Mouse (Mus musculus): ENCODE measurements around the gene Invs. TPM values are rescaled to one million over a fixed set of nuclear protein-coding genes. Genes with fewer than 3 reads are reported as not detected.

Gene Invs
- polyA plus RNA-seq, 1 experiment from 2014 or later = 5.3 TPM

DNA sequence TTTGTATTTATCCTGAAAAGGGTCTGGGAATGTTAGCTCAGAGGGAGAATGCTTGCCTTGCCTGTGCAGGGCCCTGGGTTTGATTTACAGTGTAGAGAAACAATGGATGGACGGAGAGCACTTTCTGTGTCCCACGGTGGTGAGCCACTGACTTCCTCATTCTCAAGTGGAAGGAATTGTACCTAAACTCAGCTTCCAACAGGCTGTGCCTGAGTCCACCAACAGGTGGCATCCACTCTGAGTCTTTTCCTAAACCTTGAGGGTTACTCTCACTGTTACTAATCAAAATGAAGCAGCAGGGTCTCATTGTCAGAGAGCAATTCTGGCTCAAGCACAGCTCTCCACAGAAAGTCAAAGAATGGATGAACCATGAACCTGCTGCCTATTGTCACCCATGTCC lies 201.7 kb downstream of the Invs start:
- Histone ChIP-seq H3K27ac (replicated peaks; ENCODE audit: low read depth, low read length) (no peak overlapping the region), H3K36me3 (ENCODE audit: control insufficient read depth, insufficient read depth, low read length) (no peaks in the 10 kb centered on the region), H3K27me3 (ENCODE audit: control insufficient read depth, insufficient read depth, low read length) (no peaks in the 10 kb centered on the region), H3K4me3 (replicated peaks; ENCODE audit: low read depth, low read length) (no peak overlapping the region), H3K9me3 (ENCODE audit: control insufficient read depth, low read length) (peaks cover 10% of the 10 kb centered on the region), H3K9ac (replicated peaks; ENCODE audit: low read length) (no peak overlapping the region), H3K4me2 (ENCODE audit: low read length) (no peak overlapping the region), H3K4me1 (ENCODE audit: control insufficient read depth, insufficient read depth, low read length) (no peaks in the 10 kb centered on the region)
- 37% methylated on average over 2 of the region's 2 CpGs for WGBS
- ATAC-seq (ENCODE audit: low FRiP score, low TSS enrichment) (no peak), DNase-seq (peak; percentile 52)

Other genes with a start within 250 kb of the Invs start
- 1.1 and 1.4 TPM in 2 replicates for gene Nr4a3, start 234.6 kb upstream of the Invs start, polyA plus RNA-seq (2014; fragmentation: Nextera tagmentation; extraction: Ambion mirVana)
- gene Stx17, start 154.8 kb upstream of the Invs start, polyA plus RNA-seq (2014; fragmentation: Nextera tagmentation; extraction: Ambion mirVana) = 25.6 and 27.4 TPM in 2 replicates
- 47.4 and 59.6 TPM in 2 replicates for gene Erp44, start 202 bp upstream of the Invs start, polyA plus RNA-seq (2014; fragmentation: Nextera tagmentation; extraction: Ambion mirVana)
- 38.5 and 57.1 TPM in 2 replicates for gene Tex10, start 193.7 kb downstream of the Invs start, polyA plus RNA-seq (2014; fragmentation: Nextera tagmentation; extraction: Ambion mirVana)

Measured in midbrain, embryonic 14.5 days (tissue).